Mouse (Mus musculus): ENCODE measurements around the gene Tnr. TPM values are rescaled to one million over a fixed set of nuclear protein-coding genes. Genes with fewer than 3 reads are reported as not detected.
"Not testable (repeated sequence)": the region's sequence is repeated elsewhere in the genome, so short reads cannot be mapped to it uniquely, and the experiment has no call there.

The Tnr gene
- polyA plus RNA-seq, 1 experiment from 2014 or later, result not detected

GRCm38 (mm10) chr1:159963351-159963750 is 439.8 kb downstream of the Tnr start:
- Histone ChIP-seq H3K9ac (ENCODE audit: low read length) (no peak overlapping the region), H3K27ac (replicated peaks in 1 of 2; ENCODE audit: control insufficient read depth in 1 of 2, insufficient read depth in 1 of 2, low read depth in 2 of 2, low read length in 2 of 2) (no peak overlapping the region), H3K9me3 (ENCODE audit: control insufficient read depth, low read length) (no peaks in the 10 kb centered on the region), H3K4me2 (ENCODE audit: low read length) (no peak overlapping the region), H3K4me1 (ENCODE audit: control insufficient read depth in 2 of 2, insufficient read depth in 2 of 2, low read length in 2 of 2) (no peaks in the 10 kb centered on the region), H3K27me3 (ENCODE audit: control insufficient read depth, insufficient read depth, low read length) (no peaks in the 10 kb centered on the region), H3K4me3 (ENCODE audit: control insufficient read depth in 1 of 2, insufficient read depth in 1 of 2, low read depth in 1 of 2, low read length in 2 of 2) (no peak overlapping the region), H3K36me3 (ENCODE audit: control insufficient read depth, insufficient read depth, low read length) (no peaks in the 10 kb centered on the region)
- WGBS, result 71% methylated on average over 4 of the region's 4 CpGs
- ATAC-seq (ENCODE audit: insufficient number of reproducible peaks, insufficient read depth, low FRiP score, low read depth), result no peak

GRCm38 (mm10) chr1:159966286-159966685 is 442.7 kb downstream of the Tnr start:
- not testable (repeated sequence) for H3K27ac ChIP-seq (replicated peaks in 1 of 2; ENCODE audit: control insufficient read depth in 1 of 2, insufficient read depth in 1 of 2, low read depth in 2 of 2, low read length in 2 of 2); ATAC-seq (ENCODE audit: insufficient number of reproducible peaks, insufficient read depth, low FRiP score, low read depth); H3K27me3 ChIP-seq (ENCODE audit: control insufficient read depth, insufficient read depth, low read length); H3K4me1 ChIP-seq (ENCODE audit: control insufficient read depth in 2 of 2, insufficient read depth in 2 of 2, low read length in 2 of 2); H3K4me3 ChIP-seq (ENCODE audit: control insufficient read depth in 1 of 2, insufficient read depth in 1 of 2, low read depth in 1 of 2, low read length in 2 of 2); H3K9me3 ChIP-seq (ENCODE audit: control insufficient read depth, low read length); H3K4me2 ChIP-seq (ENCODE audit: low read length); H3K9ac ChIP-seq (ENCODE audit: low read length); H3K36me3 ChIP-seq (ENCODE audit: control insufficient read depth, insufficient read depth, low read length)

GRCm38 (mm10) chr1:159968395-159968794 is 444.8 kb downstream of the Tnr start:
- Histone ChIP-seq H3K4me3 (ENCODE audit: control insufficient read depth in 1 of 2, insufficient read depth in 1 of 2, low read depth in 1 of 2, low read length in 2 of 2) (no peak overlapping the region), H3K4me1 (ENCODE audit: control insufficient read depth in 2 of 2, insufficient read depth in 2 of 2, low read length in 2 of 2) (no peaks in the 10 kb centered on the region)
- ATAC-seq (ENCODE audit: insufficient number of reproducible peaks, insufficient read depth, low FRiP score, low read depth), result no peak

GRCm38 (mm10) chr1:159977786-159978185 is 454.2 kb downstream of the Tnr start:
- Histone ChIP-seq H3K4me3 (ENCODE audit: control insufficient read depth in 1 of 2, insufficient read depth in 1 of 2, low read depth in 1 of 2, low read length in 2 of 2) (no peak overlapping the region), H3K27ac (replicated peaks in 1 of 2; ENCODE audit: control insufficient read depth in 1 of 2, insufficient read depth in 1 of 2, low read depth in 2 of 2, low read length in 2 of 2) (0 out of 4 replicates have a peak overlapping the region, but pooled peaks of 1 of the 2 experiments have one; percentile 45), H3K27me3 (ENCODE audit: control insufficient read depth, insufficient read depth, low read length) (no peaks in the 10 kb centered on the region), H3K9me3 (ENCODE audit: control insufficient read depth, low read length) (no peaks in the 10 kb centered on the region), H3K9ac (ENCODE audit: low read length) (no peak overlapping the region), H3K4me2 (ENCODE audit: low read length) (no peak overlapping the region), H3K4me1 (ENCODE audit: control insufficient read depth in 2 of 2, insufficient read depth in 2 of 2, low read length in 2 of 2) (peaks cover 0 to 9% of the 10 kb centered on the region in 2 experiments; a peak in 2 of 4 replicates), H3K36me3 (ENCODE audit: control insufficient read depth, insufficient read depth, low read length) (no peaks in the 10 kb centered on the region)
- ATAC-seq (ENCODE audit: insufficient number of reproducible peaks, insufficient read depth, low FRiP score, low read depth), result no peak
- 20% methylated on average over 2 of the region's 2 CpGs for WGBS

More at GRCm38 (mm10) chr1:159968395-159968794, 444.8 kb downstream of the Tnr start:
- Histone ChIP-seq H3K4me2 (ENCODE audit: low read length) (no peak overlapping the region), H3K27me3 (ENCODE audit: control insufficient read depth, insufficient read depth, low read length) (no peaks in the 10 kb centered on the region), H3K27ac (replicated peaks in 1 of 2; ENCODE audit: control insufficient read depth in 1 of 2, insufficient read depth in 1 of 2, low read depth in 2 of 2, low read length in 2 of 2) (no peak overlapping the region), H3K36me3 (ENCODE audit: control insufficient read depth, insufficient read depth, low read length) (no peaks in the 10 kb centered on the region), H3K9ac (ENCODE audit: low read length) (no peak overlapping the region), H3K9me3 (ENCODE audit: control insufficient read depth, low read length) (no peaks in the 10 kb centered on the region)

GRCm38 (mm10) chr1:159979096-159979495 is 455.5 kb downstream of the Tnr start:
- Histone ChIP-seq H3K27ac (replicated peaks in 1 of 2; ENCODE audit: control insufficient read depth in 1 of 2, insufficient read depth in 1 of 2, low read depth in 2 of 2, low read length in 2 of 2) (no peak overlapping the region), H3K4me1 (ENCODE audit: control insufficient read depth in 2 of 2, insufficient read depth in 2 of 2, low read length in 2 of 2) (peaks cover 0 to 9% of the 10 kb centered on the region in 2 experiments; a peak in 2 of 4 replicates), H3K27me3 (ENCODE audit: control insufficient read depth, insufficient read depth, low read length) (no peaks in the 10 kb centered on the region), H3K9ac (ENCODE audit: low read length) (no peak overlapping the region), H3K4me3 (ENCODE audit: control insufficient read depth in 1 of 2, insufficient read depth in 1 of 2, low read depth in 1 of 2, low read length in 2 of 2) (no peak overlapping the region), H3K9me3 (ENCODE audit: control insufficient read depth, low read length) (no peaks in the 10 kb centered on the region), H3K36me3 (ENCODE audit: control insufficient read depth, insufficient read depth, low read length) (no peaks in the 10 kb centered on the region), H3K4me2 (ENCODE audit: low read length) (no peak overlapping the region)
- 90% methylated on average over 2 of the region's 2 CpGs for WGBS
- ATAC-seq (ENCODE audit: insufficient number of reproducible peaks, insufficient read depth, low FRiP score, low read depth), result no peak

GRCm38 (mm10) chr1:159980355-159980754 is 456.8 kb downstream of the Tnr start:
- WGBS, result 70% methylated on average over 1 of the region's 1 CpGs
- no peaks in the 10 kb centered on the region for H3K36me3 ChIP-seq (ENCODE audit: control insufficient read depth, insufficient read depth, low read length)

More at GRCm38 (mm10) chr1:159980355-159980754, 456.8 kb downstream of the Tnr start:
- H3K4me3 ChIP-seq (ENCODE audit: control insufficient read depth in 1 of 2, insufficient read depth in 1 of 2, low read depth in 1 of 2, low read length in 2 of 2), result no peak overlapping the region
- H3K9ac ChIP-seq (ENCODE audit: low read length), result no peak overlapping the region
- no peak overlapping the region for H3K27ac ChIP-seq (replicated peaks in 1 of 2; ENCODE audit: control insufficient read depth in 1 of 2, insufficient read depth in 1 of 2, low read depth in 2 of 2, low read length in 2 of 2)
- ATAC-seq (ENCODE audit: insufficient number of reproducible peaks, insufficient read depth, low FRiP score, low read depth), result no peak
- H3K9me3 ChIP-seq (ENCODE audit: control insufficient read depth, low read length), result no peaks in the 10 kb centered on the region
- H3K4me1 ChIP-seq (ENCODE audit: control insufficient read depth in 2 of 2, insufficient read depth in 2 of 2, low read length in 2 of 2), result peaks cover 0 to 9% of the 10 kb centered on the region in 2 experiments; a peak in 2 of 4 replicates
- no peaks in the 10 kb centered on the region for H3K27me3 ChIP-seq (ENCODE audit: control insufficient read depth, insufficient read depth, low read length)
- H3K4me2 ChIP-seq (ENCODE audit: low read length), result no peak overlapping the region
